Mouse (Mus musculus): ENCODE measurements around the gene Chd5. TPM values are rescaled to one million over a fixed set of nuclear protein-coding genes. Genes with fewer than 3 reads are reported as not detected.

Gene Chd5
- total RNA-seq, 2 experiments from 2014 or later: 0.10 to 0.13 TPM

GRCm38 (mm10) chr4:152315498-152316213 is 22.8 kb upstream of the Chd5 start:
- intact Hi-C loops (cut with DNase I): no loop called here
- DNase-seq: no peak

GRCm38 (mm10) chr4:152317631-152318033 is 20.8 kb upstream of the Chd5 start:
- intact Hi-C loops (cut with DNase I): no loop called here
- DNase-seq: no peak

GRCm38 (mm10) chr4:152318517-152319234 is 19.8 kb upstream of the Chd5 start, which contains the start of gene Rnf207:
Gene Rnf207, minus strand, starts transcription at chr4:152318993.
- peak; percentile 45 to 48 for DNase-seq
- intact Hi-C loops (cut with DNase I): no loop called here

- DNase-seq: no peak
- intact Hi-C loops (cut with DNase I): no loop called here
These were observed 17.0 kb upstream of the Chd5 start for GRCm38 (mm10) chr4:152321464-152321863.

GRCm38 (mm10) chr4:152324641-152325562 is 13.5 kb upstream of the Chd5 start:
- no peak for DNase-seq
- intact Hi-C loops (cut with DNase I): no loop called here

GRCm38 (mm10) chr4:152325574-152326411 is 12.7 kb upstream of the Chd5 start, which contains the start of gene Rpl22:
Gene Rpl22, plus strand, starts transcription at chr4:152325742.
- DNase-seq: peak; percentile 84 to 90
- intact Hi-C loops (cut with DNase I): no loop called here

GRCm38 (mm10) chr4:152326543-152326942 is 11.9 kb upstream of the Chd5 start:
- intact Hi-C loops (cut with DNase I): no loop called here
- no peak for DNase-seq

GRCm38 (mm10) chr4:152328691-152329090 is 9.8 kb upstream of the Chd5 start:
- intact Hi-C loops (cut with DNase I): no loop called here
- no peak for DNase-seq

- peak; percentile 39 to 60 for DNase-seq
- intact Hi-C loops (cut with DNase I): loop anchor here (2.0 kb wide), 1 partner anchor 102 kb away; no protein-coding TSS in a partner anchor
These were observed 5.5 kb upstream of the Chd5 start for GRCm38 (mm10) chr4:152332952-152333351.

- intact Hi-C loops (cut with DNase I): loop anchor here (2.0 kb wide), 1 partner anchor 101 kb away; no protein-coding TSS in a partner anchor
These were observed 4.9 kb upstream of the Chd5 start for GRCm38 (mm10) chr4:152333587-152333986.

GRCm38 (mm10) chr4:152337772-152338171 is 679 bp upstream of the Chd5 start:
- intact Hi-C loops (cut with DNase I): no loop called here
- no peak for DNase-seq

More at GRCm38 (mm10) chr4:152333587-152333986, 4.9 kb upstream of the Chd5 start:
- DNase-seq: no peak

- intact Hi-C loops (cut with DNase I): no loop called here
- DNase-seq: no peak
These were observed 891 bp downstream of the Chd5 start for GRCm38 (mm10) chr4:152339293-152339790.

- intact Hi-C loops (cut with DNase I): no loop called here
- no peak for DNase-seq
These were observed 2.3 kb downstream of the Chd5 start for GRCm38 (mm10) chr4:152340584-152341284.

- intact Hi-C loops (cut with DNase I): loop anchor here (2.0 kb wide), 2 partner anchors 90 to 148 kb away; no protein-coding TSS in a partner anchor
- DNase-seq: no peak
These were observed 4.8 kb downstream of the Chd5 start for GRCm38 (mm10) chr4:152343296-152343695.

GRCm38 (mm10) chr4:152344651-152345050 is 6.2 kb downstream of the Chd5 start:
- DNase-seq: no peak
- intact Hi-C loops (cut with DNase I): no loop called here

GRCm38 (mm10) chr4:152345120-152345889 is 6.9 kb downstream of the Chd5 start:
- intact Hi-C loops (cut with DNase I): no loop called here
- DNase-seq: peak; percentile 36 to 59

GRCm38 (mm10) chr4:152349837-152350381 is 11.5 kb downstream of the Chd5 start:
- no peak for DNase-seq
- intact Hi-C loops (cut with DNase I): no loop called here
